Mouse (Mus musculus): Measurements from ENCODE around the gene Ank2.
A peak's percentile ranks its signal among the peaks of the same experiment; 100 is the strongest.

Ank2 gene

DNA sequence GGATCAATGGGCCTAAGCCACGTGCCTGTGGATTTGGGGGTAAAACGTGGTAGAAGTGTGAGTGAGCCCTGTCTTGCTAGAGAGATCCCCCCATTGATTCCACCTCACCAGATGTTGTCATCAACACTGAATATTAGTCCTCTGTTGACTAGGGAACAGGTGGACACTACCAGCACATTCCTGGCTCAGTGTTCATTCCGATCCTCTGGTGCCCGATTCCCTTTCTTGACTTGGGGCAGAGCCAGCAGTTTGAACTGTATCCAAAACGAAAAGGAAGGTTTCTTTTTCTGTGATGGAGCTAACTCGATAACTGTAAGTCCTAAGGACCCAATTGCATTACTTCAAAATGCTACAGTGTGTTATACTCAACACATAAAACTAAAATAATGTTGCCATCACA, 382.9 kb downstream of the Ank2 start:
- DNase-seq (ENCODE audit: low spot score): no peak

DNA sequence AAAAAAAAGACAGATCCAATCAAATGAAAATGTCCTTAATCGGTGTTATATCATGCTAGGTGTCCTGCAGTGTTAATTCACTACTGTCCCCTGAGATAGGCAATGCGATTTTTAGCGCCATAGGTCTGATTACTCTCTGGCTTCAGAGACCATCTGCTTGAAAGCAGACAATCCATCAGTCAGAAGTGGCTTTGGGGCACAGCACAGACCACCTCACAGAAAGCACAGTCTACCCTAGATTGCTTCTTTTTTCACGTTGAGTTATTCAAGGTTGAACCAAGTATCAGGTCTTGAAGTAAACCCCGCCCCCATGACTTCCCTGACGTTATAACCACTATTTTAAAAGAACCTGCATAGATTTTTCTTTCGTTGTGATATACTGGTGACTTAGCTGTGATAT, 385.9 kb downstream of the Ank2 start:
- no peak for DNase-seq (ENCODE audit: low spot score)

DNA sequence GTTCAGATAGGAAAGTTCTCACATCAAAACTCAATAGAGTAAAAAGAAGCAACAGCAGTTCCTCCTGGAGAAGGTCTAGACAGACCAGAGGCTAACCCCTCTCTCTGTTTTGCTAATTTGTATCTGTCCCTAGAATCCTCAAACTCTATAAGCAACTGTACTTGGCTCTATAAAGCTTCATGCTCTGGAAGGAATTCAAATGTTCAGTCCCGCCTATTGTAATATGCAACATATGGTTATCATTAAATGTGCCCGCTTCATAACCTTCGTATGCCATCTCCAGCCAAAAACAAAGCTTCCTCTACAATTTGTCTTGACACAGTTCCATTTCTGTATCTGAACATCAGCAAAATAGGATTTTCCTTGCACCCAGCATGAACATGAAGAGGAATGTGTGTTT, 389.7 kb downstream of the Ank2 start:
- no peak for DNase-seq (ENCODE audit: low spot score)

DNA sequence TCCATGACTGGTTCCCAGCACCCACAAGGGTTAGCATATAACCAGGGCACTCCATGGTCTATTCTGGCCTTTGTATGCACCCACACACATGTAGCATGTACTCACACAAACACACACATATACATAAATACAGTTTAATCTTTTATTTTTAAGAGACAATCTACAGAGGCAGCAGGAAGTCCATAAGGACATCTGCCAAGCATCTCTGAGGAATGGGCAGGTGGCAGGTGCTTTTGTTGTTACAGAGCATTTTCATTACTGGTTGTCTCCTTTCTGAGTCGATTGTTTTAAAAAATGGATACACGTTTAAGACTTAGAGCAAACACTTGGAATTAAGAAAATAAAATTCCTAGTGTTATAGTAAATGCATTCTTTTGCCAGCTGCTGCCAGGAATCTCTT, 390.7 kb downstream of the Ank2 start:
- no peak for DNase-seq (ENCODE audit: low spot score)

DNA sequence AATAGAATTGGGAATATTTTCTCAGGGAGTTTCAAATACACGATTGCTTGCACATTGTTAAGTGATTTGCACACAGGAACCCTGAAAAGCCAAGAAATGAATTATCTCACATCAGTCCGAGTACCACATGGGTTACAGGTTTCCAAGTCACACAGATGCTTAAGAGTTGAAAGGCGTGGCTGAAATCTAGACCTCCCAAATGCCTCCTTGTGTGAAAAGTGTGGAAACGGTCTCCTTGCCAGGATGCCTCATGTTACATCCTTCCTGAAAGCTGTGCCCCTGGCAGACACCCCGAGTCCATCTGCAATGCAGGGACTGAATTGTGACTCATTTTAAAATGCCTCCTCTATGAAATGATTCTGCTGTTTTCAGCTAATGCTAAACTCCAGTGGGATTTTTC, 391.9 kb downstream of the Ank2 start:
- DNase-seq (ENCODE audit: low spot score): no peak

DNA sequence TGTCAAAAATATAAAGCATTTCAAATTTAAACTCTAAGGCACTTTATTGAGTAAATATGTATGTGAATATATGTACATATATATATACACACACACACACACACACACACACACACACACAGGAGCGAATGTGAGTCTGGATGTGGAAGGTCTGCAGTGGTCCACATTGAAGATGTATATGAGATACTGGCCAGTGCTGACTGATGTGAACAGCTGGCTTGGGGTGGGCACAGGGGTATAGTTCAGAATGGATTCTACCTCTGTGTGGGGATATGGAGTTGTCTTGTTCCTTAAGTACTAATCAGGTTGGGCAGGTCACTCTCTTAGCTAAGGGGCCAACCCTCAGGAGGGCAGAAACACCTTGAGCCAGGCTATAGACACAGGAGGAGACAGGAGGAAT, 397.8 kb downstream of the Ank2 start:
- no peak for DNase-seq (ENCODE audit: low spot score)

DNA sequence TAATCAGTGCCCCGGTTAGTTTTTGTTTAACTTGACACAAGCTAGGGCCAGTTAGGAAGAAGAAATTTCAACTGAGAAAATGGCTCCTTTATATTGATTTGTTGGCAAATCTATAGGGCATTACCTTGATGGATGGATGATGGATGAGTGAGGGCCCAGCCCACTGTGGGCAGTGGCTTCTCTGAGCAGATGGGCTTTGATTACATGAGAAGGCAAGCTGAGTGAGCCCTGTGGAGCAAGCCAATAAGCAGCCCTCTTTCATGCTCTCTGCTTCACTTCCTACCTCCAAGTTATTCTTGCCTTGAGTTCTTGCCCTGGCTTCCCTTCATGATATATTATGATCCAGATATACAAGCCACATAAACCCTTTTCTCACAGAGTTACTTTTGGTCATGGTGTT, 401.4 kb downstream of the Ank2 start:
- DNase-seq (ENCODE audit: low spot score): no peak

DNA sequence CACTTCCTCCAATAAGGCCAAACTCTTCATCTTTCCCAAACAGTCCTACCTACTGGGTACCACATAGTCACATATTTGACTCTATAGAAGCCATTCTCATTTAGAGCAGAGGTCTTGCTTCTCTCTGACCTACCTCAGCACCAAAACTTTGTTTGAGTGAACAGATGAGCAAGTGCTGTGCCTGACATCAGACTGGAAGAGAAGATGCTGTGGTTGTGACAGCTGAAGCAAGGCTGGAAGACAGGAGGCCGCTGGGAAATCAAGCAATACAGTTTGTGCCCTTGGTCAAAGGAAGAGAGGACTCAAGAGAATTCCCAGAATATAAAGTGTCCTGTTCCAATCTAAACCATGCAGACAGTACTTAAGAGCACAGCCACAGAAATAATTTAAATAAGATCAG, 402.0 kb downstream of the Ank2 start:
- no peak for DNase-seq (ENCODE audit: low spot score)

DNA sequence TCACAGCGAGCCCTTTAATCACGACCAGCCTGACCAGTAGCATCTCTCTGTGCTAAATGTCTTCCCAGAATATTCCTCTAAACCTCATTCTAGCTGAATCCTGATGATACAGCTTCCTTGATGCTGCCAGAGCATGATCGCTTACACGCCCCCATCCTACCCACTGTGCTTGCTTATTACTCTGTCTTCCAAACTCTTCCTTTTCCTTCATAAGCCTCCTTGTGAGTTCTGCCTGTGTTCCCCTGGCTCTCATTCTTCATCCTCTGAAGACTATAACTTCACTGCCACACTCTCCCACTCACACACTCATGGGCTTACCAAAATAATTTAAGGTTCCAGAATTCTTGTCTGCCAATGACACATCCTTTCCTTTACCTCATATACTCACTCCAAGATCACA, 405.5 kb downstream of the Ank2 start:
- DNase-seq (ENCODE audit: low spot score): no peak

DNA sequence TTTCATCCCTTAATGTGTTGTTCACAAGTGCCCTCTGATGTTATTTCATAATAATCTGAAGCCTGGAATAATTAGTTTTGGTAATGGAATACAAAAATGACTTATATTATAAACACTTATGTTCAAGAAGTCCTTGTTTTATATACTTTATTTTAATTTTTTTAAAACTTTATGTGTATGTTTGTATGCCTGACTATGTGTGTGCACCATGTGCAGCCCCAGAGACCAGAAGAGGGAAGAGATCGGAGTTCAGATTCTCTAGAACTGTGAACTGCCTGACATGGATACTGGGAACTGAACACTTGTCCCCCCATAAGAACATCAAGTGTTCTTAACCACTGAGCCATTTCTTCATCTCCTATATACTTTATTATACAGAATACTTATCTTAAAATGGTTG, 411.6 kb downstream of the Ank2 start:
- no peak for DNase-seq (ENCODE audit: low spot score)

DNA sequence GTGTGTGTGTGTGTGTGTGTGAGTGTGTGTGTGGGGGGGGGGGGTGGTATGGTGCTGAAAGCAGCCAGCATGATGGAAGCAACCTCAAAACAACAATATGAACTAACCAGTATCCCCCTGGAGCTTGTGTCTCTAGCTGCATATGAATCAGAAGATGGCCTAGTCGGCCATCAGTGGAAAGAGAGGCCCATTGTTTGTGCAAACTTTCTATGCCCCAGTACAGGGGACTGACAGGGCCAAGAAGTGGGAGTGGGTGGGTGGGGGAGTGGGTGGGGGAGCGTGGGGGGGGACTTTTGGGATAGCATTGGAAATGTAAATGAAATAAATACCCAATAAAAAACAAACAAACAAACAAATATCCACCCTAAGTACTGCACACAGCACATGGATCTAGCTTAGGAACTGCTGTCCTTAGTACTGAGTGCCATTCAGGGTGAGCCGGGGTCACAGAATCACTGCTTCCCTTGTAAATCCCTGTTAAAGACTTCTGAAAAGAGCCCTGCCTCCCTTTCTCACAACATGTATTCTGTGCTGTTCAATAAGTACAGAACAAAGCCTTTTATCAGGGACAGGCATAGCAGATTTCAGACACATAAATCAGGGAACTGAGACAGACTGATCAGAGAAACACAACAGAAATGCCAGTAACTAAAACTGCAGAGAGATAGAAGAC, 412.2 kb downstream of the Ank2 start:
- DNase-seq (ENCODE audit: low spot score): no peak

DNA sequence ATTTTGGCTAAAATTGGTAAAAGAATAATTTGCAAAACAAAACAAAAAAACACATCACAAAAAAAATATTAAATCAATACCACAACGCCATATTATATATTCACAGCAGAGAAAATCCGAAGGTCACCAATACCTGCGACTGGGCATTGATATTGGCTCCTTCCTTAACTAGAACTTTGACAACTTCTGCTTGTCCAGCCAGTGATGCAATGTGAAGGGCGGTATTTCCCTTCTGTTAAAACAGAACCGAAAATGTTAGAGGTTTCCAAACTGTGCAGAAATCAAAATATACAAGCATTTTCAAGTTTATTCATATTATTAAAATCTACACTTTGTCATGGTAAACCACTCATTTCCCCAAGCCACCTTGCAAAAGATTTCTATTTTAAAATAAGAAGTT, 421.8 kb downstream of the Ank2 start:
- DNase-seq (ENCODE audit: low spot score): no peak

DNA sequence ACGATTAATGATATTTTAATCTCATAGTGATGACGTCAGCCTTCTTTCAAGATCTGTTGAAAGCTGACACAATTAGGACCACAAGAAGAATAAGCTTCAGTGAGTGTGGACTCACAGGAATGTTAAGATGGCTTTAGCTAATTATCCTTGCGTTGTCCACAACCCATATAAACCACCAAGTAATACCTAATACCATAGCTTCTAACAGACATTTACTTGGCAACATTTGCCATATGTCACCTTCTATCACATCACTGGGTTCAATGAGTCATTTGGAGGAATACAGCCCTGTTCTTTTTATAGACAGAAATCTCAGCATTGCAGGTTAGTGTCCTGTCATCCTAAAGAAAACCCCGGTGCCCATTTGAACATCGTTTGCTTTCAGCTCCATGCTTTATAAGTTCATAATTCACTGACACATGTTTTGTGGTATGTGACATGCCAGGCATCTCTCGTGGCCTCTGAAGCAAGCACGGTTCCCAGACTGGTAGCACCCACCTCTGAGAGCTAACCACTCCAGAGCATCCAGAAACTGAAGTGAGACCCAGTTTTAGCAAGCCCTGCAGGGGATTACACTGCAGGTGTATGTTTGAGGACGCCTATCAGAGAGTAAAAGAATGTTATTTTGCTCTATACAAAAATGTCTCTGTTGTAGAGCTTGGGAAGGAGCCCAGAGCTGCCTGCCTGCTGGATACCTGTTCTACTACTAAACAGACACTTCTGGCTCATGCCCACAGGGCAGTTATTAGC, 423.4 kb downstream of the Ank2 start:
- DNase-seq (ENCODE audit: low spot score): no peak

DNA sequence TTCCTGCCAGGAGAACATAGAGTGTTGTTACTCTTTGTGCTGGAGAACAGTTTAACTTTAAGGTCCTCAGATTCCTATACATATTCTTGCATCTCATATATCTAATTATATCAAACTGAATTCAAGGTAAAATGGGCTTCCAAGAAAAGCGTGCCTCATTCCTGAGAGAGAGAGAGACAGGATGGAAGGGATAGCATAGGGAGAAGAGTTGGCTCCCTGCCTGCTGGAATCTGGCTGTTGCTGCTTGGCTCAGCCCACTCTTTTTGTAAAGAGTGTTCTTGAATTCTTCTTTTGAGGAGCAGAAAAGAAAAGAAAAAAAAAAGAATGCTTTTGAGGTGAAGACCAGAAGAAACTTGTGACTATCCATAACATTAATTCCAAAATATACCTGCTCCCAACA, 427.7 kb downstream of the Ank2 start:
- peak; percentile 50 for DNase-seq (ENCODE audit: low spot score)

DNA sequence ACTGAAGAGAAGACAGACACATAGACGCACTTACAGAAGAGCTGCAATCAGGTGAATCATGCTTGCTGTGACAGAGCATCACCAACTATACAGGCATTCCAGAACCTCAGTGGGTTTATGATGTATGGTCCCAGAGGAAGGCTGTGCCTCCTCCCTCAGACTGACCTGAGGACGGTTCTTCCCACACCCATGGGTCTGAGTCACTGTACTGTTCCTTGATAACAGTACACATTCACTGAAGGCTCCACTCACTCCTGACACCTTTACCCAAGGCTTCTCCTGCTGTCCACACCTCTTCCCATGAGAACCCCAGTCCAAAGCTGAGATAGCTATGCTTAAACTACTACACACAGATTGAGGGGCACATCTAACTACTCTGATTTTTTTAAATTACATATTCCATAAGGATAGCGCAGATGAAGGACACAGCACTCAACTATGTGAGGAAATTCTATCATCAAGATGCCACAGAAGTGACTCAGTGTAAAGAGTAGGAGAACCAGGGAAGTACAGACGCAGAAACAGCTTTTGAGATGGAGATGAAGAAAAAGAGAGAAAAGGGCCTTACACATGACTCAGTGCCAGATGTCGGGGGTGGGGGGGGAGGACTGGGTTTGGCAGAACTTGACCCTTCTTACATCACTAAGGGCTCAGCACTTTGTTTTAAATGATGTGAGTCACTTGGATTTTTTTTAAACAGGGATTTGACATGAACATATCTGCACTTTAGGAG, 435.3 kb downstream of the Ank2 start:
- no peak for DNase-seq (ENCODE audit: low spot score)

DNA sequence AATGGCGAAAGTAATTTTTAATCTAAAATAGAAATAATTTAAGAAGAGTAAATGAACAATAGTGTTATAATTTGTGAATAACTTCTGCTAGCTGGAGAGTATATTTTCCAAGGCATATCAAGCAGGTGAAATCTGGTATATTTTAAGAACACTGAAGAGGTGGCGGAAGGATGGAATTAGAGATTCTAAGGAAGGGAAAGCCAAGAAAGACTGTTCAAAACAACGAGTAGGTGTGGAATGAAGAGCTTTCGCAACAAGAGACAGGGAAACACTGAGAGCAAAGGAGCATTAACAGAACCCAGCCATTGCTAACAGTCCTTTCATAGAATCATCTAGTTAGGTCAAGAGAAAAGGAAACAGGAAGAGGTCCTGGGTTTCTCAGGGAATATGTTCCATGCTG, 439.5 kb downstream of the Ank2 start:
- no peak for DNase-seq (ENCODE audit: low spot score)

DNA sequence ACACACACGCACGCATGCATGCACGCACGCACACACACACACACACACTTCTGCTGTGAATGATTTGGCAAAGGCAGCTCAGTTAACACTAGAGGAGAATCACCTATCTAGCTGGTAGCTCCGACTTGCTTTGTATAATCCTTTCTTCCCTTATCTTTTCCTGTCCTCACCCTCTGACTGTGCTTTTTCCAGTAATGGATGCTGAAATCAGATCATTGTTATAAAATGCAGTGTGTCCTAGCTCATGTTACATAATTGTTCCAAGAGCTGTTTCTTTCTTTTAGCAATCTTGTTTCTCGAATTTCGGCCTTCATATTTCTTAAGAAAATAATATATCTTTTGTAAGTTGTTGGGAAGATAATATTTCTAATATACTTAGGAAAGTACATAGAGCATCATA, 457.9 kb downstream of the Ank2 start:
- no peak for DNase-seq (ENCODE audit: low spot score)

DNA sequence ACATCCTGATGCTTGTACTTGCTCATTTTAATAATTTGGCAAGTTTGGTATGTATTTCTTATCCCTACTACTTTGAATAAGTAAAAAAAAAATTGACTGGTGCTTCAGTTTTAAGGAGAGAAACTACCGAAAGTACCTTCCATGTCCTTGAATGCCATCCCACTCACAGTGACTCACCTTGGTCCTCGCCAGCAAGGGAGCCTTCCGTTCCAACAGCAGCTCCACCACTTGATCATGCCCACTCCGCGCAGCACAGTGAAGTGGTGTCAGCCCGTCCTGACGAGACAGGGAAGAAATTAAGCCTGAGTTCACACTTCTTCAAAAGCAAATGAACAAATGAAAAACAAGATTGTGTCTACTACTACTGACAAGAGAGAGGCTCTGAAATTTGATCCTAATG, 460.6 kb downstream of the Ank2 start:
- no peak for DNase-seq (ENCODE audit: low spot score)

DNA sequence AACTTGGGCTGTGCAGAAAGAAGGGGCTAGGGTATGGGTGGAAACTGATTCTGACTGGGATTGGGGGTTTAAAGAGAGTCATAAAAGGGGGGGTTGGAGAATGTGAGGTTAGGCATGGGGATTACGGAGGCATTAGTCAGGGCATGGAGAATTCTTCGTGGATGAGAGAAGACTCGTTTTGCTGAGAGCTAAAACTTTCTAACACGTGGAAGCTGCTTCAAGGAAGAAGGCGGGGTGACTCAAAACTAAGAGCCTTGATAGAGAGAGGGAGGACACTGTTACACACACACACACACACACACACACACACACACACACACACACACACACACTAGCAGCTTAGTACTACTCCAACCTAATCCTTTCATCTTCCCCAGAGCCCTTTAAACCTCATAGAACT, 463.0 kb downstream of the Ank2 start:
- DNase-seq (ENCODE audit: low spot score): no peak

DNA sequence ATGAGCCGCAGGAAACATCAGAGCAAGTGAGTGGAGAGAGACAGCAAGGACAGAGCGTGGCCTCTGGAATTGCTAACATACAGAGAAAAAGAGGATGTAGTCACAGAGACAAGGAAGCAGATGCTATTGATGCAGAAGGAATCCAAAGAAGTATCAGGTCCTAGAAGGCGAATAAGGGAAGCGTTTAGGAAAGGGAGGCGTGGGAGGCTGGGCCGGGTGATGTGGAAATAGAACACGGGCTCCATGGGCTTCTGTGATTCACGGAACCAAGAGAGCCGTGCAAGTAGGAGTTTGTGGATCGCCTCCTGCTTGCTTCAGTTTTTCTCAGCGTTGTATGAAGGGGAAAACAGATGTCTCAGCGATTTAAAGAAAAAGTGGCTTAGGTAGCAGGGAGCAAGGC, 463.6 kb downstream of the Ank2 start:
- DNase-seq (ENCODE audit: low spot score): no peak

DNA sequence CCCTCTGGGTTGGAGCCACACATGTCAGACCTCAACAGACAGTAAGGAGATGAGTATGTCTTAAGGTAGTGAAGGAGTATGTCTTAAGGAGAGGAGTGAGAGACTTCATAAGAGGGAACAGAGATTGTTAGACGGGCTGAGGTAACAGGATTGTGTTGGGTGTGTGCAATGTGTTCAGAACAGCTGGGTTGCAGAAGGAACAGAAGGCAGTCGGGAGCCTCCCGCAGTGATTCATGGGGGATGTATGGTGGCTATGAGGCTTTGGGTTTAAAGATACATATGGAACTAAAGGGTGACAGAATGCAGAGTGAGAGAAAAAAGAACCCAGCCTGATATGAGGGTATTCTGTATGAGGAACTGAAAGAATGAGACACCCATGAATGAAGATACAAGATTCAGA, 464.2 kb downstream of the Ank2 start:
- DNase-seq (ENCODE audit: low spot score): no peak

DNA sequence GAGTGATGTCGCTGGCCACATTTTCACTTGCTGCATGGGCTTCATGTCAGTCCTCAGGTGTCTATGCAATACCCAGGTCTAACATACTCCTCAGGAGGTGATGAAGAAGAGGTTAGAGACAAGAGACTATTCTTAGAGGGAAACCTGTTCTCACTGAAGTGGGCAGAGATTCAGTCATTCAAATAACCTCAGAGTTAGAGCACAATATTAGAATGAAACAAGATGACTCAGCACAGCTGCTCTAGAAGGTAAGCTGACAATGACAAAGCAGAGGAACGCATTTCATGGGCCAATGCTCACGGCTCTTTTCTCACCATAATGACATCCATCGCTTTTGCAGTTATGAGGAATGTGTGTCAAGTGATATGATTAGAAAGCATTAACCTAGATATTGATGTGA, 475.2 kb downstream of the Ank2 start:
- no peak for DNase-seq (ENCODE audit: low spot score)

DNA sequence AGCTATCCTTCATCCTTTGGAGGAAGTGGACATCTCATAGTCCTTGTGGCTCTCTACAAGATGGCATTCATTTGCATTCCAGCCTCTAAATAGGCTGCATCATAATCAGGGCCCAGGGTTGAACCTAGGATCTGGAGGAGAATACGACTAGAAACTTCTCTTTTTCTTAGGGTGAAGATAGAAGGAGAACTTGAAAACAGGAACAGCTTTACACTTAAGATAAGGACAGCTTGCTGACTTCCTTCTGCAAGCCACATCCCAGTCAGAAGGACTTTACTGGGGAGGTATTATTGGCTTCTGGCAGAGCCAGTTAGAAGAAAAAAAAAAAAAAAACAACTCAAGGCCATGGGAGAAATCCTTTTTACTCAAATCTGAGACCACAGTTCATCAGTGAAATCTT, 479.0 kb downstream of the Ank2 start:
- no peak for DNase-seq (ENCODE audit: low spot score)

DNA sequence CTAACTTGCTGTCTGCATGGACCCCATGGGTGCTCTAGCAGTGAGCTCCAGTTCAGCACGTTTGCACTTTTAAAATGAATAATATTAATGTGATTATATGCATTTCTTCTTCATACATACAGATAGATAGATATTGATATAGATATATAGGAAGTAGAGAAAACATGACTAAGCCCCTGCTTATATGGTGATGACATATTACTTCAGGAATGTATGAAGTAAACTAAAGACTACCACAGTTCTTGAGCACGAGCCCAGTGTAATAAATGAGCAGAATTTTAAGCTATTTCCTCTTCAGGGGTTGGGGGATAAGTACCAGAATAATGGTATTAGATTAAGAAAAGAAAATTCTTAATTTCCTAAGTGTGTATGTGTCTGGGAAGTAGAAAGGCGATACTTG, 479.4 kb downstream of the Ank2 start:
- DNase-seq (ENCODE audit: low spot score): no peak

Measured in testis, postnatal 10 days (tissue).